Mouse (Mus musculus) neural tube, embryonic 15.5 days (tissue): ENCODE measurements around the gene Syce3. TPM values are rescaled to one million over a fixed set of nuclear protein-coding genes. Genes with fewer than 3 reads are reported as not detected.

Source experiments
- polyA plus RNA-seq: library from polyadenylated mRNA; unstranded; fragments of >200 nt; fragmentation: Nextera tagmentation; extraction: Ambion mirVana; gene quantifications from 2 replicates; pipeline ENCODE4 v1.2.1, GENCODE M21; 2015

Syce3 gene
- polyA plus RNA-seq, 1 experiment from 2014 or later = not detected

Other genes starting within 250 kb of the Syce3 start
- gene Plxnb2, start 229.7 kb downstream of the Syce3 start, polyA plus RNA-seq = 69.4 and 72.3 TPM in 2 replicates
- gene Dennd6b, start 214.0 kb downstream of the Syce3 start, polyA plus RNA-seq = 77.2 and 91.0 TPM in 2 replicates
- gene Ppp6r2, start 198.9 kb downstream of the Syce3 start, polyA plus RNA-seq = 62.8 and 67.7 TPM in 2 replicates
- 90.5 and 94.8 TPM in 2 replicates for gene Sbf1, start 95.2 kb downstream of the Syce3 start, polyA plus RNA-seq
- gene Adm2, start 87.8 kb downstream of the Syce3 start, polyA plus RNA-seq = 0.14 TPM in 1 of 2 replicates, not detected in the other
- gene Miox, start 76.1 kb downstream of the Syce3 start, polyA plus RNA-seq = not detected in 2 replicates
- 30.6 and 33.7 TPM in 2 replicates for gene Lmf2, start 54.8 kb downstream of the Syce3 start, polyA plus RNA-seq
- 105 and 111 TPM in 2 replicates for gene Ncaph2, start 54.8 kb downstream of the Syce3 start, polyA plus RNA-seq
- gene Sco2, start 36.7 kb downstream of the Syce3 start, polyA plus RNA-seq = 15.6 and 17.9 TPM in 2 replicates
- gene Tymp, start 33.5 kb downstream of the Syce3 start, polyA plus RNA-seq = 2.1 and 2.6 TPM in 2 replicates
- gene Odf3b, start 31.2 kb downstream of the Syce3 start, polyA plus RNA-seq = 2.4 and 2.9 TPM in 2 replicates
- gene Klhdc7b, start 25.6 kb downstream of the Syce3 start, polyA plus RNA-seq = 0.05 and 0.06 TPM in 2 replicates
- 0.88 and 1.2 TPM in 2 replicates for gene Cpt1b, start 15.4 kb upstream of the Syce3 start, polyA plus RNA-seq
- 6.1 and 8.7 TPM in 2 replicates for gene C730034F03Rik, start 19.1 kb upstream of the Syce3 start, polyA plus RNA-seq
- gene Gm44502, start 19.2 kb upstream of the Syce3 start, polyA plus RNA-seq = 0.36 TPM in 1 of 2 replicates, not detected in the other
- 79.8 and 92.8 TPM in 2 replicates for gene Chkb, start 19.4 kb upstream of the Syce3 start, polyA plus RNA-seq
- 73.0 and 85.4 TPM in 2 replicates for gene Mapk8ip2, start 43.4 kb upstream of the Syce3 start, polyA plus RNA-seq
- gene Arsa, start 66.9 kb upstream of the Syce3 start, polyA plus RNA-seq = 27.4 and 29.2 TPM in 2 replicates
- gene Shank3, start 89.1 kb upstream of the Syce3 start, polyA plus RNA-seq = 8.9 and 9.5 TPM in 2 replicates
- gene Acr, start 157.8 kb upstream of the Syce3 start, polyA plus RNA-seq = 0.31 and 0.95 TPM in 2 replicates
- gene Rabl2, start 181.4 kb upstream of the Syce3 start, polyA plus RNA-seq = 71.9 and 86.6 TPM in 2 replicates